Mouse (Mus musculus): Measurements from ENCODE around the gene Serpinb9c.
"Not testable (repeated sequence)": the region's sequence is repeated elsewhere in the genome, so short reads cannot be mapped to it uniquely, and the experiment has no call there.

The Serpinb9c gene

DNA sequence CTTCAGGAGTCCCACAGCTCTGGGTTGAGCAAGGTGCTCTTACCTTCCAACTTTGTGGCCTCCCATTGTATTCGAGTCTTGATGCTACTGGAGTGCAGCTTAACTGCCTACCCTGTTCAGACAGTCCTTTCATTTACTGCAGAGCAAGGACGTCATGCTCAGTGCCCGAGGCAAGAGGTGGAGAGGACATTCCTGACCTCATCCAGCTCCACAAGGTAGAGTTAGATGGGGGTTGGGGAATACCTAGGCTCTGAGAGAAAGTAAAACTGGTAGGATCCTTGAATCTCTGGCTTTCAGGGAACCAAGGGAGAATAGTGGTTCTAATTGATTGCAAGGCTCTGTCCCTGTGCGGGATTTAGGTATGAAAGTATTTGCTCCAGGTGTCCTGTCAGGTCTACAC lies at the start of gene Serpinb9c:
Serpinb9c (minus strand) TSS at position 101 of the 400 bp plus-strand sequence.
- no peak for DNase-seq (ENCODE audit: low spot score in 2 of 2)

DNA sequence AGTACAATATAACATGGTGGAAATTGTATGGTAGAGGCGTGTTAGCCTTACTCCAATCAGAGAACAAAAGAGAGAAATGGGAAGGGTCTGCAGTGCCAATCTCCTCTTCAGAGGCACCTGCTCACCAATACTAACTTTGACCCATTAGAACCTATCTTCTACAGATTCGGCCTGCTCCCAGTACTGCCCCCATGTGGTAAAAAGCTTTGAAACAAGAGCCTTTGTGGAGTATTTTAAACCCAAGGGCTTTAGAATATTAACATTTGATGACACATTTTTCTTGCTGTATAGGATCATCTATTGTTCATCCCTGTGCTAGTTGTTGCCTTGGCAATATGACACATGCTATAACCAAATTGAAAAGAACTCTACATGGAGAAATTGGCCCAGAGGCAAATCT lies 40.2 kb upstream of the Serpinb9c start:
- no peak for DNase-seq (ENCODE audit: low spot score in 2 of 2)

DNA sequence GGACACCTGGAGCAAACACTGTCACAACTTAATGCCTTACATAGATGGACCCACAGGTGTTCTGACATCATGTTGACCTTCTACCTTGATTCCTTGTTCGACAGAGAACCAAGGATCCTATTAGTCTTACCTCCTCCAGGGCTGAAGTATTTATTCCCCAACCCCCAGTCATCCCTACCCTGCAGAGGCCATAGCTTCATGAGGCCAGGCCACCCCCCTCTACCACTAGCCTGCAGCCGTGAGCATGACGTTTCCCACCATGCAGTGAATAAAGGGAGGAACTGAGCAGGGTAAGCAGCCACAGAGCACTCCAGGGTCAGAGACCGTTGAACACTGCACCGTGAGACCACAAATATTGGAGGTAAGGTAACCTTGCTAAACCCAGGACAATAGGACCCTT lies 33.1 kb upstream of the Serpinb9c start, which contains the start of gene Serpinb9d:
Serpinb9d (plus strand) TSS at position 301 of the 400 bp plus-strand sequence.
- DNase-seq (ENCODE audit: low spot score in 2 of 2), result no peak

DNA sequence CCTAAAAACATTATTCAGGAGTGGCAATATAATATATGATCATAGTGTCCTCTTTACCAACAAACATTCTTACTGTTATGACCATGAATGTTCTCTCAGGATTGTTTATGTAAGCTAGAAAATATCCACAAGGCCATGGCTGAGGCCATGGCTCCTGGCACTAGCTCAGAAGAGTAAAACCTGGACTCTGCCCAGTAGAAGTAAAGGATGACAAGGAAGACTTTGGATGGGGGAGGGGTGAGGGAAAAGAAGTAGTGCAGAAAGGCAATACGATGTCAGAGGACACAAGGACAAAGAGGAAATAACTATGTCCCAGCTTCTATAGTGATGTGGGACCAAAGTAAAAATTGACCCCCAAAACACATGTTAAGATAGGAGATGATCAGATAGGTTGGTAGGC lies 30.9 kb upstream of the Serpinb9c start:
- not testable (repeated sequence) for DNase-seq (ENCODE audit: low spot score in 2 of 2)

DNA sequence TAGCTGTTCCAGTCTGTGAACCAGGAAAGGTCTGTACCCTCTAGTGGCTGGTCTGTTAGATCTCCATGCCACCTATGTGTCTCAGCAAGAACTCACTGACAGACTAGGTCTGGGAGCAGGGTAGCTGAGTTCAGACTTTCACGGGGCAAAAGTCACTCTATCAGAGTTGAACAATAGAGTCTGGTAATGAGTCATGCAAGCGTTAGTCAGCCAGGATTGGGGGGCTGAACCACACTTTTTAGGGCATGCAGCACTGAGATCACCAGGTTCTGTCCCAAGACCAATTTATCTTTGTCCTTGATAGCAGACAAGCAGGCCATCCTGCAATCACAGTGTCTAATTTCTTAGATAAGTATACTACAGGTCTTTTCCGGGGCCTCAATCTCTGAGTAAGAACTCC lies 18.1 kb downstream of the Serpinb9c start:
- DNase-seq (ENCODE audit: low spot score in 2 of 2), result no peak

DNA sequence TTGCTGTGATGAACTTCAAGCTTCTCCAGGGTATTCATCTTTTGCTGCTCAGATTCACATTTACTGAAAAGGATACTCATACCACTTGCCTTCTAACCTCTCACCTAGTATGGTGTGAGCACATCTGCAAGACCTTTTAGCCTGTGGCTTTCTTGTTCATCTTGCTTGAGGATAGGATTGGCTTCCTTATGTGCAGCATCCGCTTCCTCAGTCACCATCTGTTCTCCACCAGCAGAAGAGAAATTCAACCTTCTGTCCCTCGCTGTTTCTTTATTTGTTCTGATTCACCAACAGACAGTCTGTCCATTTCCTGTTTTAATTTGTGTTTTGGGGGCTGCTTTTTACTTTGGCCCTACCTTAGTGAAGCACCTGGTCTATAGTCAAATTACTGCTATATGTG lies 21.8 kb downstream of the Serpinb9c start:
- no peak for DNase-seq (ENCODE audit: low spot score in 2 of 2)

DNA sequence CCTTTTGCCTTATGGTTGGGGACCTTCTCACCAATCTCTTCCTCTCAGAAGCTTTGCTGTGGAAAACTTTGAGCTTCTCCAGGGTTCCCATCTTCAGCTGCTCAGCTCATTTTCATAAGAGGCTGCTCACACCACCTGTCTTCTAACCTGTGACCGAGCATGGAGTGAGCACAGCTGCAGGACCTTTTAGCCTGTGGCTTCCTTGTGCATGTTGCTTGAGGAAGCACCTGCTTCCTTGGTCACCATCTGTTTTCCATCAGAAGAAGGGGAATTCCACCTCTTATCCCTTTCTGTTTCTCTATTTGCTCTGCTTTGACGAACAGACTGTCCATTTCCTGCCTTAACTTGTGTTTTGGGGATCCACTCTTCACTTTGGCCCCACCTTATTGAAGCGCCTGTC lies 46.5 kb downstream of the Serpinb9c start:
- DNase-seq (ENCODE audit: low spot score in 2 of 2), result no peak

DNA sequence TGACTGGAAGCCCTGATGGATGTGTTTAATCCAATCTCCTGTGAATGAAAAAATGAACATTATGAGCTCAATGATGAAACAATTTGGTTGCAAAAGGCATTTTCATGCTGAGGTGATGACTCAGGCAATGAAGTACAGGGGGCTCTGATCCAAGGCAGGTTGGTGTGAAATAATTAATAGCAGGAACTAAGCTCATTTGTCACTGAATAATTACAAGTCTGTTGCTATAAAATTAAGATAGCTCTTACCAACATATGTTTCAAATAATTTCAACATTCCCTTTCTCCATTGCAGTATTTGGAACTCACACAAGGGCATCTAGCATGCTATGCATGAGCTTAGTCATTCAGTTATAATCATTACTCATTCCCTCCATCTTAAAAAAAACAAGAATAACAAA lies 53.9 kb downstream of the Serpinb9c start:
- DNase-seq (ENCODE audit: low spot score in 2 of 2), result no peak
